Mouse (Mus musculus): ENCODE measurements around the gene Pmvk.

Pmvk gene

GRCm38 (mm10) chr3:89454401-89455177 is at the start of gene Pmvk:
Gene Pmvk (plus strand): TSS chr3:89454541.
- DNase-seq: no peak

- DNase-seq: no peak
These were observed 47.5 kb upstream of the Pmvk start for GRCm38 (mm10) chr3:89406887-89407286.

- no peak for DNase-seq
These were observed 45.9 kb upstream of the Pmvk start for GRCm38 (mm10) chr3:89408448-89408847.

- no peak for DNase-seq
These were observed 44.6 kb upstream of the Pmvk start for GRCm38 (mm10) chr3:89409701-89410100.

GRCm38 (mm10) chr3:89410864-89411263 is 43.5 kb upstream of the Pmvk start:
- DNase-seq: no peak

GRCm38 (mm10) chr3:89411490-89412393 is 42.6 kb upstream of the Pmvk start, which contains the start of gene Flad1:
Gene Flad1 (minus strand): TSS chr3:89411870.
- peak; percentile 92 to 97 for DNase-seq

GRCm38 (mm10) chr3:89416158-89416557 is 38.2 kb upstream of the Pmvk start:
- no peak for DNase-seq

- no peak for DNase-seq
These were observed 37.2 kb upstream of the Pmvk start for GRCm38 (mm10) chr3:89417131-89417530.

GRCm38 (mm10) chr3:89417840-89418169 is 36.5 kb upstream of the Pmvk start:
- DNase-seq: no peak

GRCm38 (mm10) chr3:89418170-89418860 is 36.0 kb upstream of the Pmvk start, which contains the start of the genes Cks1b and Shc1:
Gene Cks1b (minus strand): TSS chr3:89418383.
Gene Shc1 (plus strand): TSS chr3:89418443.
- DNase-seq: peak; percentile 80 to 84

- peak in 1 of 2 experiments; percentile 50 for DNase-seq
These were observed 35.5 kb upstream of the Pmvk start for GRCm38 (mm10) chr3:89418861-89419250.

GRCm38 (mm10) chr3:89419571-89419970 is 34.8 kb upstream of the Pmvk start:
- DNase-seq: no peak

GRCm38 (mm10) chr3:89419981-89420380 is 34.4 kb upstream of the Pmvk start:
- DNase-seq: no peak

GRCm38 (mm10) chr3:89420421-89420820 is 33.9 kb upstream of the Pmvk start:
- DNase-seq: no peak

- no peak for DNase-seq
These were observed 33.2 kb upstream of the Pmvk start for GRCm38 (mm10) chr3:89421002-89421774.

- DNase-seq: no peak
These were observed 32.4 kb upstream of the Pmvk start for GRCm38 (mm10) chr3:89421810-89422473.

GRCm38 (mm10) chr3:89422556-89423205 is 31.7 kb upstream of the Pmvk start:
- no peak for DNase-seq

- no peak for DNase-seq
These were observed 29.8 kb upstream of the Pmvk start for GRCm38 (mm10) chr3:89424416-89425140.

- no peak for DNase-seq
These were observed 29.2 kb upstream of the Pmvk start for GRCm38 (mm10) chr3:89425141-89425525.

GRCm38 (mm10) chr3:89425876-89426275 is 28.5 kb upstream of the Pmvk start:
- no peak for DNase-seq

Data from spleen, adult 18-20 months (tissue).